Mouse (Mus musculus): ENCODE measurements around the gene Galt. TPM values are rescaled to one million over a fixed set of nuclear protein-coding genes. Genes with fewer than 3 reads are reported as not detected.
A peak's percentile ranks its signal among the peaks of the same experiment; 100 is the strongest.

The Galt gene
- polyA plus RNA-seq, 1 experiment from 2014 or later, result 27.4 TPM

- H3K9ac ChIP-seq (ENCODE audit: low read length), result no peak overlapping the region
- no peak overlapping the region for H3K4me2 ChIP-seq (replicated peaks; ENCODE audit: low read depth)
- peaks cover 4% of the 10 kb centered on the region; the same call in 1 of the 2 replicates for H3K4me1 ChIP-seq (replicated peaks; ENCODE audit: control insufficient read depth, insufficient read depth)
- no peak overlapping the region for H3K4me3 ChIP-seq (ENCODE audit: low read depth, low read length)
- no peaks in the 10 kb centered on the region for H3K36me3 ChIP-seq (ENCODE audit: control insufficient read depth, insufficient read depth, low read length)
- WGBS, result 58% methylated on average over 2 of the region's 2 CpGs
- no peaks in the 10 kb centered on the region for H3K27me3 ChIP-seq (ENCODE audit: control insufficient read depth, insufficient read depth, low read length)
- H3K27ac ChIP-seq (replicated peaks), result no peak overlapping the region
- H3K9me3 ChIP-seq (ENCODE audit: control insufficient read depth, low read length), result no peaks in the 10 kb centered on the region
- ATAC-seq (ENCODE audit: low FRiP score, low TSS enrichment) (no peak), DNase-seq (ENCODE audit: low spot score) (no peak)
- TF ChIP-seq CTCF (IDR thresholded peaks at IDR 0.05; ENCODE audit: low read depth) (no peak), EP300 (optimal IDR thresholded peaks at IDR 0.05) (no peak)
Measured at GRCm38 (mm10) chr4:41744131-41744530, 10.9 kb upstream of the Galt start.

DNA sequence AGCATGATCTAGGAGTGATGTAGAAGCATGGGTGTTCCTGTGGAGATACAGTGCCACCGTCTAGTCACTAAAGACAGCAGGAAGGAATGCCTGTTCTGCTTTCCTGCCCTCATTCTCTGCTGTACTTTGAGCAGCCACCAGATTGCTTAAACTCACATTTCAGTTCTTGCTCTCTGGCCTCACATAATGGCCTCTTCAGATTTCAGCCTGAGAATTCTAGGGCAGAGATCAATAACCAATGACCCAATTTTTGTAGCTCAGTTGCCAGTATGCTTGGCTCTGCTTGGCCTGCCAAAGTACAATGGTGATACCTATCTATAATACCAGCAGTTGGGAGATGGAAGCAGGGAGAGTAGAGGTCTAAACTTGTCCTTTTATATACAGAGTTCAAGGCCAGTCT is 10.0 kb upstream of the Galt start:
- 83% methylated on average over 1 of the region's 1 CpGs for WGBS
- no peak for TF ChIP-seq EP300 (optimal IDR thresholded peaks at IDR 0.05)
- TF ChIP-seq CTCF (IDR thresholded peaks at IDR 0.05; ENCODE audit: low read depth), result no peak
- H3K4me1 ChIP-seq (replicated peaks; ENCODE audit: control insufficient read depth, insufficient read depth), result peaks cover 4% of the 10 kb centered on the region; the same call in 1 of the 2 replicates
- no peak overlapping the region for H3K9ac ChIP-seq (ENCODE audit: low read length)
- H3K4me3 ChIP-seq (ENCODE audit: low read depth, low read length), result no peak overlapping the region
- ATAC-seq (ENCODE audit: low FRiP score, low TSS enrichment), result no peak
- no peaks in the 10 kb centered on the region for H3K27me3 ChIP-seq (ENCODE audit: control insufficient read depth, insufficient read depth, low read length)
- DNase-seq (ENCODE audit: low spot score), result no peak
- no peak overlapping the region for H3K4me2 ChIP-seq (replicated peaks; ENCODE audit: low read depth)
- no peak overlapping the region for H3K27ac ChIP-seq (replicated peaks)
- H3K36me3 ChIP-seq (ENCODE audit: control insufficient read depth, insufficient read depth, low read length), result no peaks in the 10 kb centered on the region
- no peaks in the 10 kb centered on the region for H3K9me3 ChIP-seq (ENCODE audit: control insufficient read depth, low read length)

GRCm38 (mm10) chr4:41755338-41756305 is 594 bp downstream of the Galt start, which contains the start of gene Sigmar1:
Sigmar1 (minus strand) TSS chr4:41756157.
- Histone ChIP-seq H3K9me3 (ENCODE audit: control insufficient read depth, low read length) (no peaks in the 10 kb centered on the region), H3K4me2 (replicated peaks; ENCODE audit: low read depth) (peak within 1 kb of the TSS; percentile 82), H3K4me3 (ENCODE audit: low read depth, low read length) (peak within 1 kb of the TSS; percentile 72), H3K36me3 (ENCODE audit: control insufficient read depth, insufficient read depth, low read length) (peaks cover 5% of the 10 kb centered on the region; the same call in 1 of the 2 replicates), H3K27me3 (ENCODE audit: control insufficient read depth, insufficient read depth, low read length) (no peaks in the 10 kb centered on the region), H3K27ac (replicated peaks) (peak within 1 kb of the TSS; percentile 86), H3K9ac (ENCODE audit: low read length) (peak within 1 kb of the TSS; percentile 80), H3K4me1 (replicated peaks; ENCODE audit: control insufficient read depth, insufficient read depth) (peaks cover under 1% of the 10 kb centered on the region; the same call in 1 of the 2 replicates)
- peak; percentile 91 for DNase-seq (ENCODE audit: low spot score)
- under 1% methylated on average over 54 of the region's 57 CpGs for WGBS
- peak; percentile 73 for ATAC-seq (ENCODE audit: low FRiP score, low TSS enrichment)
- TF ChIP-seq CTCF (IDR thresholded peaks at IDR 0.05; ENCODE audit: low read depth) (peak; percentile 93), EP300 (optimal IDR thresholded peaks at IDR 0.05) (no peak)

DNA sequence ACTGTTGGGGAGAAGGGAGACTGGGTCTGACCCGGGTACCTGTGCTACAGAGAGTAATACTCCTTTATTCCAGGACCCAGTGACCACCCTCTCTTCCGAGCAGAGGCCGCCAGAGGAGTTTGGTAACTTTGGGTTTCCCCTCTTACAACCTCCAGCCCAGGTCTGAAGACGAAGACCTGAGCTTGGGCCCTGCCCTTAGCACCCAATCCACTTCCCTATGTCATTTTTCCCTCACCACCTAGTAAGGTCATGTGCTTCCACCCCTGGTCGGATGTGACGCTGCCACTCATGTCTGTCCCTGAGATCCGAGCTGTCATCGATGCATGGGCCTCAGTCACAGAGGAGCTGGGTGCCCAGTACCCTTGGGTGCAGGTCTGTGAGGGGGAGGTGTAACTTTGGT is 1.4 kb downstream of the Galt start:
- 73% methylated on average over 8 of the region's 8 CpGs for WGBS

DNA sequence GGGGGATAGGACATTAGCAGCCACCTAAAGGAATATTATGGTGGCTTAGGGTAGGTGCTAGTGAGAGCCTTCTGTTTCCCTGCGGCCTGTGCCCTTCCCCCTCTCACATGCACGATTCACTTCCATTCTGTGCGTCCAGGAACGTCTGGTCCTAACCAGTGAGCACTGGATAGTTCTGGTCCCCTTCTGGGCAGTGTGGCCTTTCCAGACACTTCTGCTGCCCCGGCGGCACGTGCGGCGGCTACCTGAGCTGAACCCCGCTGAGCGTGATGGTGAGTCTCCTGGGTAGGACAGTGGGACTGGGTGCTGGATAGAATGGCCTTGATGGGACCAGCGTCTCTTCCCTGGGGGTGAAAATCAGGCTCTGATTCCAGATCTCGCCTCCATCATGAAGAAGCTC is 2.3 kb downstream of the Galt start:
- DNase-seq (ENCODE audit: low spot score) (no peak), ATAC-seq (ENCODE audit: low FRiP score, low TSS enrichment) (no peak)
- Histone ChIP-seq H3K4me1 (replicated peaks; ENCODE audit: control insufficient read depth, insufficient read depth) (peaks cover 8% of the 10 kb centered on the region; the same call in 1 of the 2 replicates), H3K4me3 (ENCODE audit: low read depth, low read length) (no peak overlapping the region), H3K27me3 (ENCODE audit: control insufficient read depth, insufficient read depth, low read length) (no peaks in the 10 kb centered on the region), H3K4me2 (replicated peaks; ENCODE audit: low read depth) (no peak overlapping the region), H3K36me3 (ENCODE audit: control insufficient read depth, insufficient read depth, low read length) (peaks cover 5% of the 10 kb centered on the region; the same call in 1 of the 2 replicates), H3K9me3 (ENCODE audit: control insufficient read depth, low read length) (no peaks in the 10 kb centered on the region), H3K27ac (replicated peaks) (no peak overlapping the region), H3K9ac (ENCODE audit: low read length) (no peak overlapping the region)
- 95% methylated on average over 13 of the region's 13 CpGs for whole genome bisulfite sequencing
- no peak for TF ChIP-seq EP300 (optimal IDR thresholded peaks at IDR 0.05)
- TF ChIP-seq CTCF (IDR thresholded peaks at IDR 0.05; ENCODE audit: low read depth), result no peak

More for the DNA sequence above, 1.4 kb downstream of the Galt start:
- Histone ChIP-seq H3K4me1 (replicated peaks; ENCODE audit: control insufficient read depth, insufficient read depth) (peaks cover 8% of the 10 kb centered on the region; the same call in 1 of the 2 replicates), H3K9me3 (ENCODE audit: control insufficient read depth, low read length) (no peaks in the 10 kb centered on the region), H3K4me2 (replicated peaks; ENCODE audit: low read depth) (peak overlapping the region; percentile 82), H3K36me3 (ENCODE audit: control insufficient read depth, insufficient read depth, low read length) (peaks cover 5% of the 10 kb centered on the region; the same call in 1 of the 2 replicates), H3K27ac (replicated peaks) (no peak overlapping the region), H3K4me3 (ENCODE audit: low read depth, low read length) (peak overlapping the region; percentile 72), H3K27me3 (ENCODE audit: control insufficient read depth, insufficient read depth, low read length) (no peaks in the 10 kb centered on the region), H3K9ac (ENCODE audit: low read length) (0 out of 2 replicates have a peak overlapping the region, but pooled peaks have one; percentile 80)
- ATAC-seq (ENCODE audit: low FRiP score, low TSS enrichment), result no peak
- no peak for DNase-seq (ENCODE audit: low spot score)
- no peak for TF ChIP-seq CTCF (IDR thresholded peaks at IDR 0.05; ENCODE audit: low read depth)
- no peak for TF ChIP-seq EP300 (optimal IDR thresholded peaks at IDR 0.05)

Data from stomach, postnatal 0 days (tissue).